Mouse (Mus musculus) lung, embryonic 15.5 days (tissue): ENCODE measurements around the gene Tenm4. TPM values are rescaled to one million over a fixed set of nuclear protein-coding genes. Genes with fewer than 3 reads are reported as not detected.

Source experiments
- ATAC-seq: fragments of 200-750 bp; cut with Nextera tagmentation; 2 replicates; pipeline ENCODE4 v1.8.0; 2017; ENCODE audit warnings: moderate number of reproducible peaks, borderline replicate concordance; ENCODE audit not compliant: low FRiP score, low TSS enrichment; ENCODE audit errors: extremely low read depth
- H3K27ac ChIP-seq: fragments of 300-500 bp; sonication (generic); 2 replicates; pipeline ENCODE4 v1.5.1; 2015; ENCODE audit warnings: moderate library complexity, mild to moderate bottlenecking, inconsistent platforms
- H3K27me3 ChIP-seq: fragments of 300-500 bp; sonication (generic); 2 replicates; pipeline ENCODE4 v1.6.1; 2015; ENCODE audit warnings: inconsistent platforms
- H3K36me3 ChIP-seq: fragments of 300-500 bp; sonication (generic); 2 replicates; pipeline ENCODE4 v1.6.1; 2015; ENCODE audit warnings: inconsistent platforms
- H3K4me1 ChIP-seq: fragments of 300-500 bp; sonication (generic); 2 replicates; pipeline ENCODE4 v1.6.1; 2015; ENCODE audit warnings: inconsistent platforms
- H3K4me2 ChIP-seq: fragments of 300-500 bp; sonication (generic); 2 replicates; pipeline ENCODE4 v1.6.1; 2015; ENCODE audit warnings: inconsistent platforms, mild to moderate bottlenecking, moderate library complexity
- H3K4me3 ChIP-seq: fragments of 300-500 bp; sonication (generic); 2 replicates; pipeline ENCODE4 v1.5.1; 2015; ENCODE audit warnings: mild to moderate bottlenecking, inconsistent platforms
- H3K9ac ChIP-seq: fragments of 300-500 bp; sonication (generic); 2 replicates; pipeline ENCODE4 v1.6.1; 2015; ENCODE audit warnings: inconsistent platforms
- H3K9me3 ChIP-seq: fragments of 300-500 bp; sonication (generic); 2 replicates; pipeline ENCODE4 v1.6.1; 2016; ENCODE audit warnings: inconsistent platforms
- WGBS: fragments of 180-500 bp; shearing (Covaris S2); methylation state at CpG from one replicate; pipeline ENCODE4 v1.1.7; 2015; 5-methylcytosine and 5-hydroxymethylcytosine counted together
- polyA plus RNA-seq: library from polyadenylated mRNA; unstranded; fragments of >200 nt; fragmentation: Nextera tagmentation; extraction: Ambion mirVana; gene quantifications from 2 replicates; pipeline ENCODE4 v1.2.1, GENCODE M21; 2015

The Tenm4 gene
- polyA plus RNA-seq, 1 experiment from 2014 or later, result 22.1 TPM

DNA sequence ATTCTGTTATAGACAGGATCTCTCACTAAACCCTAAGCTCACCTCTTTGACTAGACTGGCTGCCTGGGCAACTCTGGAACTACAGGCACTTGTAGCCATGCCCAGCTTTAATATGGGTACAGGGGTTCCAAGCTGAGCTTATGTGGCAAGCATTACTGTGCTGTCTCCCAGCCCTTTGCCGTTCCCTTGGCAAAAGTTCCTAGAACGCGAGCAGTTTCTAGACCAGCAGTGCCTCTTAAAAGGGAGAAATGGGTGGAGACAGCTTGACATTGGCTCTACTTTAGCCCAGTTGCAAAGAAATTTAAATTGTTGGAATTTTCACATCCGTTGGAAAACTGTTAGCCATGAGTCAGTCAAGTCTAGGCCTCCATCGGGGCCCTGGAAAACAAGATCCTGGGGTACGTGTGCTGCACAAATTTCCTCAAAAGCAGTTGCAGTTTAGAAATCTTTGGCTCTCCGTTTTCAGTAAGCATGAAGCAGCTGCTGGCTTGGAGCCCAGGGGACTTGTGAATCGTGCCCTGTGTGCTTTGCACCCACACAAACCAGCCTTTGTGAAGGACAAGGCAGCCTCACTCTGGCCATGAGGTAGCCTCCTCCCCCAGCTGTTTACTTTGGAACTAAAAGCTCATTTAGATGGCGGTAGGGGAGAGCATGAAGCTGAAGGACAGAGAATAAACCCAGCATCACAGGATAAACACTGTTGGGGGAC lies 625.1 kb downstream of the Tenm4 start:
- H3K4me2 ChIP-seq, result peak overlapping the region; percentile 45
- H3K27me3 ChIP-seq, result no peaks in the 10 kb centered on the region
- no peaks in the 10 kb centered on the region for H3K9me3 ChIP-seq
- peaks cover 47% of the 10 kb centered on the region for H3K4me1 ChIP-seq
- WGBS, result 18% methylated on average over 9 of the region's 9 CpGs
- H3K36me3 ChIP-seq, result no peaks in the 10 kb centered on the region
- 0 out of 2 replicates have a peak overlapping the region, but pooled peaks have one; percentile 3 for H3K4me3 ChIP-seq
- H3K9ac ChIP-seq, result no peak overlapping the region; the same call in 1 of the 2 replicates
- peak overlapping the region; percentile 97 for H3K27ac ChIP-seq
- peak; percentile 91 for ATAC-seq

DNA sequence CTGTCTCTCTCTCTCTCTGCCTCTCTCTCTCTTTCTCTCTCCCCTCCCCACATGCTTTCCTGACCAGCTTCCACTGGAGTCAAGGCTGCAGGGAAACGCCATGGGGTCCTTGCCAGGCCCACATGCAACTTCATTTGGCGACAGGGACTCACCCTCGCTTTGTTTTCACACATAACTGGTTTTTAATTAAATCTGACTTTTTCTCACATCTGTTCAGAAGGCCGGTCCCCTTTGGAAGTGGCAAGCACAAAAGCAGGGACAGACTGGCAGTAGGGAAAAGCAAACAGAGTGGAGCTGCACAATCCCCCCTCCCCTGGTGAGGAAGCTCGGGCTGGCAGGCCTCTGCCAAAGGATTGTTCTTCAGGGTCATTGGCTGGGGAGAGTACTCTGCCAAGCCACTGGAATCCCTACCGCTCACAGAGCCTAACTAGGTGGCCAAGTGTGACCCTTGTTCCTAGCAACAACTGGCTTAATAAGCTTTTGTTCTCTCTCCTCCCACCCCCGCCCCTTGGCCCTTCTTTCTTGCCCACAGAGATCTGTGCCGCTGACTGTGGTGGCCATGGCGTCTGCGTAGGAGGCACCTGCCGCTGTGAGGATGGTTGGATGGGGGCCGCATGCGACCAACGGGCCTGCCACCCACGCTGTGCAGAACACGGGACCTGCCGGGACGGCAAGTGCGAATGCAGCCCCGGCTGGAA lies 625.9 kb downstream of the Tenm4 start:
- peak overlapping the region; percentile 97 for H3K27ac ChIP-seq
- peak; percentile 62 for ATAC-seq
- no peak overlapping the region; the same call in 1 of the 2 replicates for H3K9ac ChIP-seq
- H3K4me3 ChIP-seq, result peak overlapping the region; percentile 18
- no peaks in the 10 kb centered on the region for H3K27me3 ChIP-seq
- peak overlapping the region; percentile 45 for H3K4me2 ChIP-seq
- H3K36me3 ChIP-seq, result no peaks in the 10 kb centered on the region
- WGBS, result 57% methylated on average over 20 of the region's 20 CpGs
- no peaks in the 10 kb centered on the region for H3K9me3 ChIP-seq
- H3K4me1 ChIP-seq, result peaks cover 52% of the 10 kb centered on the region

DNA sequence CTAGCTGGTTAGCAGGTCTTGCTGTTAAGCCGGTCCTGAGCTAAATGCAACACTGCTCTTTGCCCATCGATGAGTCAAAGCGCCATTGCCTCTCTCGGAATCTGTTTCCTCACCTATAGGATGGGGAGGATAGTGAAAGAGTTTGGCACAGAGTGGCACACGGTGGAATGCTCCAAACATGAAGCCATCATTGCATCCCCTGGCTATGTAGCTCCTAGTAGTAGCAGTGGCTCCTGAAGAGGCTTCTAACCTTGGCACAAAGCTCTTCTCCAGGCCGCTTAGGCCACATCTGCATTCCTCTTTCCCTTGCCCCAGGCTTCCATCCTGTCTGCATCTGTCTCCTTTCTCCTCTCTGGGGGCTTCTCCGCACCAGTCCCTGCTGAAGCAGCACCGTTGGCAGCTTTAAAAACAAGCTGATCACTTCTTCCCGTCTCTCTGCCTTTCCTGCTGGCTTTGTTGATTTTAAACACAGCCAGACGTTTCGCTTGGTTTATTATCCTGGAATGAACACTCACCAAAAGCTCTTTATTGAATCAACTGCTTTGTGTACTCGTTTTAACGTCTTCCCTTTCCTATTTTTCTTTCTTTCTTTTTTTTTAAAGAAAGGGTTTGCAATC lies 626.8 kb downstream of the Tenm4 start:
- Histone ChIP-seq H3K27me3 (no peaks in the 10 kb centered on the region), H3K36me3 (no peaks in the 10 kb centered on the region), H3K4me1 (peaks cover 52% of the 10 kb centered on the region), H3K4me2 (peak overlapping the region; percentile 45; the same call in 1 of the 2 replicates), H3K4me3 (0 out of 2 replicates have a peak overlapping the region, but pooled peaks have one; percentile 6), H3K9me3 (no peaks in the 10 kb centered on the region), H3K9ac (no peak overlapping the region), H3K27ac (peak overlapping the region; percentile 97)
- 41% methylated on average over 13 of the region's 13 CpGs for WGBS
- ATAC-seq, result no peak

DNA sequence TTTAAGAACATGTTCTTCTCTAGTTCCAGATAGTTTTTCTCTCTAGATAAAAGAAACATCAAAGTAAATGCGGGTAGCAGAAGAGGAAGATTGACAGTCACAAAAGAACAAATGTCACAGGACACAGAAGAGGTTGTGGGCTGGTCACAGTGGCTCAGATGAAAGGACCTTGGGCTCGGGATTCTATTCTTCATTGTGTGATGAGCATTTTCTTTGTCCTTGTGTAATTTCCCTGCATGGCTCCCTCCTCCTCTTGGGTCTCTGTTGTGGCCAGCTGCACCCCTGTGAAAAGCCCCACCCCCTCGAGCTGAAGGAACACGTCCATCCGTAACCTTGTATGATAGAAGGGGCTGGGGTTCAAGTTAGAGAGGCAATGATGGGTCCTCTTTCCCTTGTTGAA lies 628.8 kb downstream of the Tenm4 start:
- H3K27ac ChIP-seq, result no peak overlapping the region
- H3K36me3 ChIP-seq, result no peaks in the 10 kb centered on the region

DNA sequence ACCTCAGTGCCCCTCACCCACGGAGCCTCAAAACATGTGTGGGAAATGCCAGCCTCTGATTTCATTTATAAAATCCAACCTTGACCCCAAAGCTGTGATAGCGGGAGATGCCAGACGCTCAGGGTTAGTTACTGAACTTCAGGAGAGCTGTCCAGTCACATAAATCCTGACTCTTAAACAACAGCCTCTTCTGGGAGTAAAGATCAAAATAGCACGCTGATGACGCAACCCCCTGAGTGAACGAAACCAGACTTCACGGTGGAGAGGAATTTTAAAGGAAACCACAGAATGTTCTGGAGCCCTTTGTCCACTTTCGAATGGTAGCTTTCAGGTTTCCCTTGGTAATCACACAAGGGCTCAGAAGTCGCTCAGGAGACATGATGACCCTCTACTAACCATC lies 630.3 kb downstream of the Tenm4 start:
- Histone ChIP-seq H3K27me3 (no peaks in the 10 kb centered on the region), H3K4me3 (no peak overlapping the region), H3K36me3 (no peaks in the 10 kb centered on the region), H3K4me2 (no peak overlapping the region), H3K9me3 (no peaks in the 10 kb centered on the region), H3K9ac (no peak overlapping the region), H3K4me1 (peaks cover 30% of the 10 kb centered on the region), H3K27ac (no peak overlapping the region)
- WGBS, result 39% methylated on average over 9 of the region's 9 CpGs
- no peak for ATAC-seq

More for the DNA sequence above, 628.8 kb downstream of the Tenm4 start:
- WGBS, result 56% methylated on average over 5 of the region's 5 CpGs
- no peaks in the 10 kb centered on the region for H3K9me3 ChIP-seq
- H3K4me3 ChIP-seq, result no peak overlapping the region
- peaks cover 46% of the 10 kb centered on the region for H3K4me1 ChIP-seq
- H3K27me3 ChIP-seq, result no peaks in the 10 kb centered on the region
- H3K4me2 ChIP-seq, result no peak overlapping the region
- H3K9ac ChIP-seq, result no peak overlapping the region
- ATAC-seq, result no peak

DNA sequence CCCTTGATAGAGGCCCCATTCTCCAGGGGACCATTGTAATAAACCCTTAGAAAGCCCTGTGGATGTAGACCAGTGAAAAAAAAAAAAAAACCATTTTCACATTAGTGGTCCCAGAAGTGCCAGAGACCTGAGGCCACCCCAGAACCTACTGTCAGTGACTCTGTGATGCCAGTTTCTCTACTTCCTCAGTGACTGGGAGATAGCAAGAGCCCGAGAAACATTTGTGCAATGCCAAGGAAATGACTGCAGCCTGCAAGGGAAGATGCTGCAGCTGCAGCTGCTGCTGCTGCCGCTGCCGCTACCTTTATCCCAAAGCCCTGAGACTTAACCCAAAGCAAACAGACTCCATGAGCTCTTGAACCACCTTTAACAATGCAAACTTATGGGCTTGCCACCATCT lies 631.2 kb downstream of the Tenm4 start:
- H3K36me3 ChIP-seq, result no peaks in the 10 kb centered on the region
- H3K27ac ChIP-seq, result no peak overlapping the region
- no peak overlapping the region for H3K9ac ChIP-seq
- 72% methylated on average over 3 of the region's 3 CpGs for WGBS
- no peak overlapping the region for H3K4me2 ChIP-seq
- ATAC-seq, result no peak
- no peak overlapping the region for H3K4me3 ChIP-seq
- peaks cover 27% of the 10 kb centered on the region for H3K4me1 ChIP-seq
- no peaks in the 10 kb centered on the region for H3K27me3 ChIP-seq
- no peaks in the 10 kb centered on the region for H3K9me3 ChIP-seq

DNA sequence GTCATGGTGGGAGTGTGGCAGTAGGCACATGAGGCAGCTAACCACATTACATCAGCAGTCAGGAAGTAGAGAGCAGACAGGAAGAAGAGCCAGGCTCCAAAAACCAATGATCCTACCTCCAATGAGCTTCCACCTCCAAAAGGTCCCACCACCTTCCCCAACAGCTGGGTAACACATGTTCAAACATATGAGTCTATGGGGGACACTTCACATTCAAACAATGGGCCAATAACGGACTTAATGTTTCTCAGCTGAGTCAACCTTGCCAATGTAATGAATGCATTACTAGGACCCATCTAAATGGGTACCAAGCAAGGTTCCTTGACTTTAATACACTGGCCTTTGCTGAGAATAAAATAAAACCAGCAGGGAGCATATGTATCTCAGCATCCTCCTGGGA lies 635.5 kb downstream of the Tenm4 start:
- Histone ChIP-seq H3K4me3 (no peak overlapping the region), H3K36me3 (no peaks in the 10 kb centered on the region), H3K4me2 (no peak overlapping the region), H3K27ac (0 out of 2 replicates have a peak overlapping the region, but pooled peaks have one; percentile 7), H3K9me3 (no peaks in the 10 kb centered on the region), H3K4me1 (peaks cover 12% of the 10 kb centered on the region; the same call in 1 of the 2 replicates), H3K9ac (no peak overlapping the region), H3K27me3 (no peaks in the 10 kb centered on the region)
- WGBS, result 71% methylated on average over 1 of the region's 1 CpGs
- ATAC-seq, result no peak

DNA sequence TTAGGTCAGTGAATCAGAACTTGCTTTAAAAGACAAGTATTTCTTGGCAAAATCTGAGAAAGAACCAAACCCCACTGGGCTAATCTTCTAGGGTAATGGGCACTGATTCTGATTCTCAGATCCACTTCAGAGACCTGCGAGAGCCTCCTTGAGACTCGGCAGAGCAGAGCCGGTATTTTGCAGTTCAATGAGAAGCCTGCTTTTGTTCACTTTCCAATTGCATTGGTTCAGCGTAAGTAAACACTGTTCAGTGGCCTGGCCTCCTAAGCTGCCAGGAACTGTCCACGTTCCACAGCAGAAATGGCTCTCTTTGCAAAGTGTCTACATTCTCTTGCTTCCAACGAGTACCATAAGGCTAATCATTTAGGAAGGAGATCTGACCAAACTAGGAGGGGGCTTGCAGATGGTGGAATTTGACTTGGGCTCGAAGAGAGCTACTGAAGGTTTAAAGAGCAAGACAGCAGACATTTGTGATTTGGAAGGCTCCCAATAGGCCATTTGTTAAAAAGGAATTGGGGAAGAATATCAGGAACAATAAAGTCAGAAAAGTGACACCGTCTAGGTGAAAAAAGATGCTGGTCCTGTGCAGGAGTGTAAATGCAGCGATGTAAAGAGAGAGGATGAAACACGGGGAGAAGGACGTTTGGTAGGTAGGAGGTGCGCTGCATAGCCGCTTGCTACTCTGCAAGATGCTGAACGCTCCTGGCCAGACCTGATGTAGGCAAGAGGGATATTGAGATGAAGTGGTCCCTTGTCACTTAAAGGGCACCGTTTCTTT lies 636.4 kb downstream of the Tenm4 start:
- H3K4me2 ChIP-seq, result no peak overlapping the region
- peak overlapping the region; percentile 7 for H3K27ac ChIP-seq
- no peaks in the 10 kb centered on the region for H3K27me3 ChIP-seq
- no peaks in the 10 kb centered on the region for H3K9me3 ChIP-seq
- ATAC-seq, result peak; percentile 60; the same call in 1 of the 2 replicates
- no peak overlapping the region for H3K9ac ChIP-seq
- 58% methylated on average over 15 of the region's 15 CpGs for whole genome bisulfite sequencing
- H3K36me3 ChIP-seq, result no peaks in the 10 kb centered on the region
- H3K4me3 ChIP-seq, result no peak overlapping the region
- peaks cover 11% of the 10 kb centered on the region; the same call in 1 of the 2 replicates for H3K4me1 ChIP-seq

DNA sequence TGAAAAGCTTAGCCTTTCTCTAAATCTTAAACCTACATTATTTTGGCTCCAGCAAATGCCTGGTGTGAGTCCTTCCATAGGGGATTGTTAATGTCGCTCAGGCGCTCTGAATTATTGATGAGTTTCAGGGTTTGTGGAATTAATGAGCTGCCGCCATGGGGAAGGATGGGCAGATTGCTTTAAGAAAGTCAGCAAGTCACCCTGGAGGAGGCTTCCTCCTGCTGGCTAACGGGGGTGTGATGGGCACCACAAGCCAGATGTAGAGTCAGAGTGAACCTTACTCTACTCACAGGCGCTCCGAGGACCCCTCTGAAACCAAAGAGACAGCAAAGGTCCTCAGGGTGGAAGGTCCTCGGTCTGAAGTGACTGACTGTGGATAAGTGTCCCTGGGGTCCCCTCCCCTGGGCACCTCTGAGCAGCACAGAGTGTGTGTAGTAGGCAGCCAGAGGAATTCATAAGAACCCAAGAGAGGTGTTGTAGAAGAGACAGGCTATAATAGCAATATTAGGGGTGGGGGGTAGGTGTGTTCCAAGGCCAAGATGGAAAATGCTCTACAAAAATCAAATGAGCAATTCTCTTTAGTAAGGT lies 637.1 kb downstream of the Tenm4 start:
- Histone ChIP-seq H3K9me3 (no peaks in the 10 kb centered on the region), H3K4me1 (peaks cover 18% of the 10 kb centered on the region), H3K27me3 (no peaks in the 10 kb centered on the region), H3K27ac (no peak overlapping the region), H3K4me2 (no peak overlapping the region), H3K36me3 (no peaks in the 10 kb centered on the region), H3K9ac (no peak overlapping the region), H3K4me3 (no peak overlapping the region)
- 80% methylated on average over 7 of the region's 7 CpGs for WGBS
- no peak for ATAC-seq

DNA sequence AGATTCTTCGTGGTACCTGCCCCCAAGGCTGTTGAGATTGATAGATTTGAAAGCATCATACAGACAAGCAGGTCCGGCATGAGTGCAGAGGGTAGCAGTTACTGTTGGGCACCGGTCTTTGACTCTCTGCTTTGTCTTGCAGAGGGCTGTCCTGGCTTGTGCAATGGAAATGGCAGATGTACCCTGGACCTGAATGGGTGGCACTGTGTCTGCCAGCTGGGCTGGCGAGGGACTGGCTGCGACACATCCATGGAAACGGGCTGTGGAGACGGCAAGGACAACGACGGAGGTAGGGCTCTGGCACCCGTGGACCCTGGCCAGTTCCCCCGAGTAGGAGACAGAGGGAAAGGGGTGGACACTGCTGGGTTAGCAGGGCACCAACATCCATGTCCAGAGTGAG lies 640.6 kb downstream of the Tenm4 start:
- no peaks in the 10 kb centered on the region for H3K36me3 ChIP-seq
- no peak overlapping the region for H3K4me2 ChIP-seq
- H3K4me3 ChIP-seq, result no peak overlapping the region
- WGBS, result 89% methylated on average over 11 of the region's 11 CpGs
- no peak for ATAC-seq
- H3K9ac ChIP-seq, result no peak overlapping the region
- H3K9me3 ChIP-seq, result no peaks in the 10 kb centered on the region
- no peaks in the 10 kb centered on the region for H3K27me3 ChIP-seq
- no peak overlapping the region for H3K27ac ChIP-seq
- H3K4me1 ChIP-seq, result peaks cover 28% of the 10 kb centered on the region

DNA sequence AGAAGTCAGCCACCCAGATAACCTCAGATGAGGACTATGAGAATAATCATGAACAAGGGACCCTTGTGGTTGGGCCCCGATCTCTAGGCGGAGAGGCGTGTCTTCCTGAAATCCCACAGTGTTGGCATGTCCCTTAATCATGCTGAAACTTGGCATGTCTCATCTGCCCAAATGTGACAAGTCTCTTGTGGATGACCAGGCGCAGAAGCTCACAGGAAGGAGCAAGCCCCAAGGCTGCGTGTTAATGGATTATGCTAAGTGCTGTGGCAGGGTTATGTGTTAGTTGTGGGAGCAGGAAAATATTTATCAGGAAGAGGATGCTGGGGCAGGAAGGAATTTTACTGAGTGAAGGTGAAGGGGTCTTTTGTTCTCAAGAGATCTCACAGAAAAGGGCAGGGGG lies 642.0 kb downstream of the Tenm4 start:
- Histone ChIP-seq H3K27ac (peak overlapping the region; percentile 91), H3K9me3 (no peaks in the 10 kb centered on the region), H3K4me1 (peaks cover 25% of the 10 kb centered on the region), H3K27me3 (no peaks in the 10 kb centered on the region), H3K36me3 (no peaks in the 10 kb centered on the region), H3K9ac (no peak overlapping the region), H3K4me3 (no peak overlapping the region), H3K4me2 (no peak overlapping the region)
- WGBS, result 38% methylated on average over 5 of the region's 5 CpGs
- ATAC-seq, result peak; percentile 33; the same call in 1 of the 2 replicates
